Mouse (Mus musculus) lung, postnatal 14 days (tissue): Measurements from ENCODE around the gene Dgkd.

ENCODE experiments used
- DNase-seq: peaks from one replicate; pipeline ENCODE4 v3.0.0; 2021

The Dgkd gene

GRCm38 (mm10) chr1:87890960-87891359 lies 37.9 kb downstream of the Dgkd start:
- DNase-seq: no peak

- DNase-seq: peak; percentile 59
Measured at GRCm38 (mm10) chr1:87891634-87892033, 38.5 kb downstream of the Dgkd start.

- DNase-seq: no peak
Measured at GRCm38 (mm10) chr1:87892499-87892898, 39.4 kb downstream of the Dgkd start.

- no peak for DNase-seq
Measured at GRCm38 (mm10) chr1:87893414-87893813, 40.3 kb downstream of the Dgkd start.

- DNase-seq: no peak
Measured at GRCm38 (mm10) chr1:87896921-87897320, 43.8 kb downstream of the Dgkd start.

GRCm38 (mm10) chr1:87899701-87900100 lies 46.6 kb downstream of the Dgkd start:
- DNase-seq: no peak

- DNase-seq: peak; percentile 43
Measured at GRCm38 (mm10) chr1:87900979-87901378, 47.9 kb downstream of the Dgkd start.

GRCm38 (mm10) chr1:87902186-87902585 lies 49.1 kb downstream of the Dgkd start:
- DNase-seq: no peak

GRCm38 (mm10) chr1:87906361-87906956 lies 53.4 kb downstream of the Dgkd start:
- no peak for DNase-seq

GRCm38 (mm10) chr1:87908006-87908405 lies 54.9 kb downstream of the Dgkd start:
- no peak for DNase-seq

GRCm38 (mm10) chr1:87908736-87909135 lies 55.6 kb downstream of the Dgkd start:
- no peak for DNase-seq

GRCm38 (mm10) chr1:87909565-87909964 lies 56.5 kb downstream of the Dgkd start:
- DNase-seq: no peak

GRCm38 (mm10) chr1:87910428-87910827 lies 57.3 kb downstream of the Dgkd start:
- DNase-seq: no peak

GRCm38 (mm10) chr1:87913356-87913755 lies 60.3 kb downstream of the Dgkd start:
- no peak for DNase-seq

GRCm38 (mm10) chr1:87917361-87917760 lies 64.3 kb downstream of the Dgkd start:
- no peak for DNase-seq

GRCm38 (mm10) chr1:87918061-87918460 lies 65.0 kb downstream of the Dgkd start:
- DNase-seq: no peak

GRCm38 (mm10) chr1:87920056-87920614 lies 67.0 kb downstream of the Dgkd start:
- no peak for DNase-seq

- DNase-seq: peak; percentile 75
Measured at GRCm38 (mm10) chr1:87922666-87923065, 69.6 kb downstream of the Dgkd start.

GRCm38 (mm10) chr1:87924888-87925287 lies 71.8 kb downstream of the Dgkd start:
- no peak for DNase-seq

GRCm38 (mm10) chr1:87929730-87930129 lies 76.6 kb downstream of the Dgkd start:
- DNase-seq: no peak

GRCm38 (mm10) chr1:87933051-87933450 lies 80.0 kb downstream of the Dgkd start:
- no peak for DNase-seq

- no peak for DNase-seq
Measured at GRCm38 (mm10) chr1:87935095-87935494, 82.0 kb downstream of the Dgkd start.

- no peak for DNase-seq
Measured at GRCm38 (mm10) chr1:87935546-87935945, 82.5 kb downstream of the Dgkd start.

- DNase-seq: no peak
Measured at GRCm38 (mm10) chr1:87936075-87936474, 83.0 kb downstream of the Dgkd start.

- DNase-seq: no peak
Measured at GRCm38 (mm10) chr1:87936516-87936915, 83.4 kb downstream of the Dgkd start.
